Mouse (Mus musculus) 416B (cell line): ENCODE measurements around the gene Cxcl17.
A peak's percentile ranks its signal among the peaks of the same experiment; 100 is the strongest.
"Not testable (repeated sequence)": the region's sequence is repeated elsewhere in the genome, so short reads cannot be mapped to it uniquely, and the experiment has no call there.

Experiments
- DNase-seq: peaks from one replicate; pipeline ENCODE4 v3.0.0; 2011; ENCODE audit warnings: low read depth

Gene Cxcl17

DNA sequence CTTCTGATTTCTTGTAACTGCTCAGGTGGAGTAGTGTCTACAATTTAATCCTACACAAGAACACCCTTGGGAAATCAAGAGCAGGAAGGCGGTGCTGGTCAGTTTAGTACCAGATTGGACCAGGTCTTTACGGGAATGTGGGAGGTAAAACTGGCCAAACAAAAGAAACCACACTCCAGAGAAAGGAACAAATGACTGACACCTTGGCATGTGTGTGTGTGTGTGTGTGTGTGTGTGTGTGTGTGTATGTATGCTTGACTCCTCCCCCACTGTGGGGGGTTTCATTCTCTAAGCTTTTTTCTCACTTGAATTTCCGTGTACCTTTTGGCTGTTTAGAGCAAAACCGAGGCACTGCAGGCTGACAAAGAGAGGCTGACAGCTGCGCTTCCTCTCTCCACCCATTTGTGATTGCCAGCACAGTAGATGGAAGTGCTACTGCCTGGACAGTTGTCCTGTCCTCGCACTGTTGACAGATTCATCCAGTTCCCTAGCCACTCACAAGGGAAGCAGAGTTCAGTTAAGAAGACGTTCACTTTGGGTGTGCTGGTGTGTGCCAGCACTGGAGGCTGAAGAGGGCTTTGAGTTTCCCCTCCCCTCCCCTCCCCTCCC is at the start of gene Cxcl17:
Gene Cxcl17 (minus strand): TSS at position 54 of the 609 bp plus-strand sequence.
- no peak for DNase-seq

DNA sequence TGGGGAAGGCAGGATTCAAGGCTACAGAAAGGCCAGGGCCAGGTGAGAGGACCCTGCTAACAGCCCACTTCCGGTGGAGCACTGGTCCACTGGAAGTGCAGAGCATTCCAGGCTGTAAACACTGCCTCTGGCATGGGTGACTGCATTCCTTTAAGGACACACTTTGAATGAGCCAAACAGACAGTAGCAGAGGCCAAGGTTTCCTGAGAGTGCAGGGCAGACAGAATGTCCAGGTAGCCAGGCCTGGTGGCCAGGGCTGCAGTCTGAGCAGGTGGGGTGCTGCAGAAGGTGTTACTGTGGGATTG is 49.3 kb upstream of the Cxcl17 start:
- not testable (repeated sequence) for DNase-seq

DNA sequence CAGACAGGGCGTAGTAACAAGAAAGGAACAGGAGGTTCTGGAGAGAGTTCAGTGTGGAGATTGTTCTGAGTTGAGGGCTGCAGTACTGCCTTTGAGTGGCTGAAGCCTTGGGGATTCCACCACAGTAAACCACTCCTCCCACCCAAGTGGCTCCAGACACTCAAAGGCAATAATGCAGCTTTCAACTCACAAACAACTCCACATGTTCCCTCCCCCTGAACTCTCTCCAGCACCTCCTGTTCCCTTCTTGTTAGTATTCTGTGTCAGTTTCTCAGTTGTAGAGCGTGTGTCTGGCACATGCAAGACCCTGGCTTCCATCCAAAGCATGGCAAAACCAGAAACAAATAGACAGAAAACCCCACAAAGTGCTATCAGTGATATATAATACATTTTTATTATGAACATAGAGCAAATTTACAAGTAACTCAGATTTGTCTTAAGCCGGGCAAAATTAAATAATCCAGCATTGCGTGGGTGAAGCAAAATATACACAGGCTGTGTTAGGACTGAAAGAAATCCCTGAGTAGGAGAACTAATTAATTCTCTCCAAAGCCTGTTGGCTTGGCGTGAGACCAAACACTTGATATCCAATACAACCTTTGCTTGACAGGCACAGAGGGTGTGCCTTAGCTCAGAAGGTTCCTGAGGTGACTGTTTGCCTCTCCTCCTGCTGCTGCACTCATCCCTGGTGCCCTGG is 48.8 kb upstream of the Cxcl17 start:
- not testable (repeated sequence) for DNase-seq

DNA sequence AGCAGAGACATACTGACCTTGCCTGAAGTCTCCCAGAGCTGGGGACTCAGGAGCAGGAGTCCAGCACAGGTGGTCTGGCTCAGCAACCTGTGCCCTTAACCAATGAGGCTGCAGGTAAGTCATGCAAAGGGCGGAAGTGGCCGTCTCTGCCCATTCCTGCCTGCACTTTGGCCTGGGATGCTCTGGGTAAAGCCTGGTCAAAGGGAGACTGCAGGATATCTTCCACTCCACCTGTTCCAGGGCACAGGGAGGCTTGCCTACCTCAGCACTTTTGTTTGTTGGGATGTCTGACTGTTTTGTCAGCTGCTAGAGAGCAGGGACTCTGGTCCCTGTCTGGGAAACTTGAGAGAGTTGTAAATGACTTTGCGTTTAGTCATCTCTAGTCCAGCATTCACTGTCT is 39.4 kb upstream of the Cxcl17 start:
- no peak for DNase-seq

DNA sequence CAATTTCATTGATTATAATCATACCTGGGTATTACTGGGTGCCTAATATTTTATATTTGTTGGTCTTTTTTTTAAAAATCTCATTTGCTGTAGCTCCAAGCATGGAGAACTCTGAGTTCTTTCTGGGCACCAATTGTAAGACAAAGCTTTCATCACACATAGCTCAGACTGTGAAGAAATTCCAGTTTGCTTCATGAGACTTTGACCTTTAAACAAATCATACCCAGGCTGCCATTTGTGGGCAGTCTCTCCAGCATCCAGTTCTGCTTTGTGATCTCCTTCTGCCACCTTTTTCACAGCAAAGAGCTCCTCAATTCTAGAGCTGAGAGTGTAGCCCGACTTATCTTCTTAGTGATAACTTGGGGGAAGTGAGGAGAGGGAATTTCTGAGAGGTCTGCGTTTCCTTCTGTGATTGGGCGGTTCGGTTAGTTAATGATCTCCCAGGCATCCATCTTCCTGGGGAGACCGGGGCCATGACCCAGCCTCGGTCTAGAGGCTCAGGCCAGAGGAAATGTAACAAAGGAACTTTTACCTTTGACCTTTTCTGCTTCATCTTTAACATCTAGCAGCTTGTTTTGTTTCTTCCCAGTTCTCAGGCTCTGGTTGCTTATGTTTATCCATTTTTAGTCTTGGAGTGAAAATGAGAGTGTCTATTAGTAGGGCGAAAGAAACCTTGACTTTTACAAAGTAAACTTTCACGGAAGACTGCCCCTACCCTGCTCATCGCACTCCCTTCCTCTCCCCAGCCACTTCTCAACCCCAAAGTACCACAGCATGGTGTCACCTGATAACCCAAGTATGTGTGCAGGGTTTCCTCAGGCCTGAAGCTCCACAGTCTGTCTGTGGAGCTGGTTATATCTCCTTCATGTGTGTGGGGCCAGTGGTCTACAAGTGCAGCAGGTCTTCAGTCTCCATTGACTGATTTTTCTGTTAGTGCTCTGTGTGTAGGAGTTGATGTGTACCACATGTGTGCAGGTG is 37.5 kb upstream of the Cxcl17 start:
- DNase-seq, result no peak

DNA sequence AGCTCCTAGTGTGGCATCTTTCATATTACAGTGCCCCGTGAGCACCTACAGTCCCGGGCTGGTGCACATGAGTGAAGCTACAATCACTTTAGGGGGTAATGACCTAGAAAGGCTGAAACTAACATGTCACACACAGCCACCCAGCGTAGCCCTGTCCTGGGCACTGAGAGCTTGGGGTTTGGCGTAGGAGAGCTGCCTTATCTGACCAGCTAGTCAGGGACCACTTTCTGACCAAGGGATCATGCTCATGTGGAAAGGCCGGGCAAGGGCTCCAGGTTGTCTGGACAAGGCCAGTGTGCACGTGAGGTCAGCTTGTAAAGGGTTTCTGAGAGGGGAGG is 28.1 kb upstream of the Cxcl17 start:
- DNase-seq, result no peak

DNA sequence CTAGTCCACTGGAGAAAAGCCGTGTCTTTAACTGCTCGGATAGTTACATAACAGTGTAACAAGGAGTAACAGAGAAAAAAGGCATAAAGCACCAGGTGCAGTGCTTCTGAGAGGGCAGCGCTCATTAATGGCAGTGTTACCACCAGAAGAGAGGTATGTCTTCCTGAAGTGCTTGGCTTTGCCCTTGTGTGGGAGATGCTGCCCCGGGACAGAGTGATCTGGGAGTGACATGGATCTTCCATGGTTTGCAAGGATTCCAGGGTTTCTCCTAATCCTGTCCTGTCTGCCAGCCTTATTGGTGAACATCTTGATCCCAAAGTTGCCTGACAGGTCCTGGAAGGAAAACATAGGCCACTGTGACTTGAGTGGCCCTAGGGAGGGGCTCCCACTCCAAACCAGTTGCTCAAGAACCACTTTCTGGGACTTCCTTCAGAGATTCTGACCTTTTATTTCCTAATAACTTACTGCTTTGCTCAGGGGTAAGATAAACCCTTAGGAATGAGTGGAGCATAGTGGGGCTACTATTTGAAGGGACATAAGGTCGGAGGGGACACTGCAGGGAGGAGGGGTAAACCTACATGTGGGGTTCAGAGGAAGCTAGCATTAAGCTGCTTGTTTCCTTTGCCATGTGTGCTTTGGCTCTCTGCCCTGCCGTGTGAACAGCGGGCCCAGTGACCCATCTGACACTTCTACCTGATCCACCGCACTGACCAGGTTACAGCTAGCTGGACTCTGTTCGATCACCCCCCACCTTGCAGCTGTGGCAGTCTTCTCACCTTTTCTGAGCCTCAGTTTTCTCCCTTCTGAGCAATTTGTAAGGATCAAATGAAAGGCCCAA is 27.5 kb upstream of the Cxcl17 start:
- no peak for DNase-seq

DNA sequence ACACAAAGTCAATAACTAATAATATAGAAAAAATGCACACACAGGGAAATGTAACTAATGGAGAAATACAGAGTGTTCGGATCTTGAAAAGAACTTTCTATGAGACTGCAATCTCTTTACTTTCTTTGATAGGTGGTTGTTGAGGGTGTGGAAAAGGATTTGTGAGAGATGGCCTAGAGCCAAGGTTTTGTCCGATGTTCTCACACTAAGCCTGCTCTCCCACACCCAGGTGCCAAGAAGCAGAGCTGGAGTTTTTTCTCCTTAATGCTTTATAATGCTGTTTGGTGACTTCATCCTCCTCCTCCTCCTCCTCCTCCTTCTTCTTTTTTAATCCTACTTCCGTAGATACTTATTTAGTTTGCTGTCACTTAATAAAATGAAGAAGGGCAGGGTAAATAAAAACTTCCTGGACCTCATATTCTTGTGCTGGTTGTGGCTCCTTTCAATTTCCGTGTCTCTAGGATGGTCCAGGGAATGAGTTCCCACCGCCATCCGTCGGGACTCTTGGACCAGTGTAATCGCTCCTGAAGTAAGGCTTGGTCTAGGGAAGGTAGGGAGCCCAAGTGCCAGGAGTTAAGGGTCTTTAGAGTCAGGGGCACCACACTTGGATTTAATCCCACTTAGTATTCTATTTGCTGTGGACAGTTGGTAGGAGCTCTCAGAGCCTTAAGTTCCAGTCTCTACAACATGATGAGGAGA is 26.6 kb upstream of the Cxcl17 start:
- DNase-seq, result no peak

DNA sequence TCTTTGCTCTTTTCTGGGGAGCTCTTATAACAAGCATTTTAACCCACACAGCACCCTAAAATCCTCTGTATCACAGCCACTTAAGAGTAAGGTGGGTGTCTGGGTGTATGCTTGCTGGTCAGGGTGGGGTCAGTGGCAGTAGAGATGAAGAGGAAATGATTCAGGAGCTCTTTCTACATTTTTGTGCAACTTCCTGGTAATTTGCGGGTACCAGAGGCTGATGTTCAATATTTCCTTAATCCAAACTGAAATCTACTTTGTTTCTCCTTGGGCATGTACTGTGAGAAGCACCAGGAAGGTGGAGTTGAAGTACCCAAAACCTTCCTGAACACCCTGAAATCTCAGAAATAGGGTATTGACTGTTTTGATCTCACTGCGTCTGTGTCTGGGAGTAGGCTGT is 24.0 kb upstream of the Cxcl17 start:
- DNase-seq, result peak; percentile 62

DNA sequence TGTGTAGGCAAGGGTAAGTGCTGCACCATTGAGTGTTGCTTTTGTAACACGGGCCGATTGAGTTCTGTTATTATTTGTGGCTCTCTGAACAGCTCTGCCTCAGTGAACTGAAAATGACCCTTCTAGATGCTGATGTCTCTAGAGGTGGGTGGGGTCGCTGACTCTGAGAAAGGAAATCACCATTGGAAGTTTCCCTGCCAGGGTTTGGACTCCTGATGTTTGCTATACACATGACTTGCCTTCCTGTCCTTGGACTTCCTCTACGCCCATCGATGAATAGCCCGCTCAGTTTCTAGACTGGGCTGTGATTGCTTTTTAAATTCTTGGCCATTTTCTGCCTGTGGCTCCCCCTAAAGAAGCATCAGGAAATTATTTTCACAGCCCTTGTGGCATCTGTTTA is 23.5 kb upstream of the Cxcl17 start:
- DNase-seq, result no peak

DNA sequence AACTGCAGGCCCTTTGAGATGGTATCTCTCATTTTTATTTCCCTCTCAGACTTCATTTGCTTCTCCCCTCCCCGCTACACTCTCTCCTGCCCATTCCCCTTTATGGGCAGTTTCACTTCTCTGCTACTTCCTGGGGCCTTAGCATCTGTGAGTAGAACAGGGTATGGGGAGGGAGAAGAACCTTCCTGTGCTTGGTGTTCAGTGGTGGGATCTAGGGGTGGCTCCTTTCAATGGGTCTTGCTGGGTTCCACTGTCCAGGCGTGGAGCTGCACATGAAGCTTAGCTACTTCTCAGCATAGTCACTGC is 22.8 kb upstream of the Cxcl17 start:
- no peak for DNase-seq

DNA sequence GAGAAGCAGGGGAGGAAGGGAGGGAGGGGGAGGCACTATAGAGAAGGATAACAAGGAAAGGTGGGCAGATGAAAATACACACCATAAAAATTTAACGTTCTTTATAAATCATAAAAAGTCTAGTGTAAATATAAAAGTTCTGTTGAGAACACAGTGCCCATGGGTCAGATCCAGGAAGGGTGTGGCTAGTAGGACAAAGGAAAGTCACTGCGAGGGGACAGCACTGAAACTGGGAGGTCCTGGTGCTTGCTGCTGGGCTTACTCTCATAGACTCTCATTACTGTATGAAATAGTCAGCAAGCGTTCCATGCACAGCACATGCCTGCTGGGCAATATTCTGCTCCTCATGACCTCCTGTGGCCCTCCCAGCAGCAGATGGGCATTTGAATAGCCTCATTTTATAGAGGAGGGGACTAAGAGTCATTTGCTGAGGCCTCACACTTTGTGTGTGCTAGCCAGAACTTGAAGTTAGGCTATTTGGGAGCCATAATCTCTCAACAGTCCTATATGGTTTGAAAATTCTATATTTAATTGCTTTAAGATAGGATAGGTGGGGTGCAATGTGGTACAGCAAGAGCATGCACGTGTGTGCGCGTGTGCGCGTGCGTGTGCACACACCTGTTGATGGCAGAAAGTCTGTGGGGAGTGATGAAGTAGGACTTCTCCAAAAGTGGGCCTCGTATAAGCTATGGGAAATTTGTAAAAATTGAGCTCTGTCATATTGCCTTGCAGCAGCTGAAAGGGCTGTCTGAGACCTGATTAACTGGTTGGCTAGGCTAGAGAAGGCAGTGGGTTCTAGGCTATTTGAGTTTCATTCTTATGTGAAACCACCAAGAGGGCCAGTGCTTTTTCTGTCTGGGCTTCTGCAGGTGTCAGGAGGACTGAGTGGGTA is 22.2 kb upstream of the Cxcl17 start:
- DNase-seq, result no peak

DNA sequence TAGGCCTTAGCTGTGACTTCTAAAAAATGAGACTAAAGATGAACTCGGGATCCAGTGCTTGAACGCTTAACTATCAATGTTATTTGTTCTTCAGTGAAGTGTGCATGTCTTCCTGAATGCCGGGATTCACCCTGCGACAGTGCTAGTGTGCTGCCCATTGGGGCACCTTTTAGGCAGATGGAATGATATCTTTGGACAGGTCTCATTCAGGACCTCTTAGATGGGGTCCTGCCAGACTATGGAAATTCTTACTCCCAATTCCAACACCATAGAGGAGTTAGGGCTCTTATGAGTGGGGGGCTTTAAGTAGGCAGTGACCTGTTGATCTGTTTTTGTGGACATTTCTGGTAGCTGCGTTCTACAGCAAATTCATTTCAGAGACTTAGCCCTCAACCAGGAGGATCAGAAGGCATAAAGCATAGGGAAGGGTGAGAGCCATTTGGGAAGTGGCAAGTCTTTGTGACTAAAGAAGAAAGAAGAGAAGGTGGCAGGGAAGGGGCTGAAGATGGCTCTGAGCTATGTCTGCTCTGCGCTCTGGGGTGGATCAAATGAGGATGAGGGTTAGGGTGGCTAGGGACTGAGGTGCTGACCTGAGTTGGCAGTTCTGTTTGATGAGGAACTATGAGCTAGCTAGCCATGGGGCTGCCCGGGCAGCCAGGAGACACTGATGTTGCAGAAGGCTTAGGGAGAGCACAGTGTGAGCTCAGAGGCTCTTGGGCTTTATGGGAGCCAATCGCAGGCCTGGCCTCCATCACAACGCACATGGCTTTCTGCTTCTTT is 21.3 kb upstream of the Cxcl17 start:
- DNase-seq, result no peak

DNA sequence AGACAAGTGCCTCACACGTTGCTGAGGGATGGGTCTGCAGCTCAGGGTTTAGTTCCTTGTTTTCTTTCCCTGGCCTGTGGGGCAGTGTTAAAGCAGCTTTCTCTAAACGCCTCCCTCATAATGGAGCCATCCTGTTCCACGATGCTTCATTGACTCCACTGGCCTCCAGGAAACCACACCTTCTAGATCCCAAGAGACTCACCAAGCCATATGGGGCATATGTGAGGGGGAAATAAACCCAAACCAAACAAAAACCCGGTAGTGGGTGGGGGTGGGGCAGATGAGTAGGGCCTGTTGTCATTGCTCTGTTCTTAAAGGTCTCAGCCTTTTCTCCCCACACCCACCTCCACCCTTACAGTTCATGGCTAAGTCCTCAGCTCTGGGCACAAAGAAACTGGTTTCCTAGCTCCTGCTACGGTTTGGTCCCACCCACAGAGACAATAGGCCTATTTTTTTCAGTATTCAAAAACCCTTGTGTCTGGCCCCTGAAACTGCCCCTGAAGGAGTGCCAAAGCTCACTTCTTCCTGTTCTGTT is 20.4 kb upstream of the Cxcl17 start:
- DNase-seq, result no peak

DNA sequence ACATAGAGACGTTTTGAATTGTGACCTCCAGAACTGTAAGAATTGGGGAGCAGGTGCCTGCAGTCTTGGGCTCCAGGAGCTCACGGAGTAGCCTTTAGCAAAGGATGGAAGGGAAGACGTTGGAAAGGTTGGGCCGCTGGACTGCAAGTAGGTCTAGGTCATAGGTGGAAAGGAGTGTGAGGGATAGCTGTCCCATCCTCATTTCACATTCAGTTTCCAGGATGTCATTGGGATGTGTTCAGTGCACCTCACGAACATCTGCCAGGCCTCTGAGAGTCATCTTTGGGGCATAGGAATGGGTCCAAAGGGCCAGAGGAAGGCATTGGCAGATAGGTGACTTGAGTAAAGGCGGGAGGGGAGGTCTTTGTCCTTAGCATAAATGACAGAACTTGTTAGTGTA is 19.7 kb upstream of the Cxcl17 start:
- no peak for DNase-seq

DNA sequence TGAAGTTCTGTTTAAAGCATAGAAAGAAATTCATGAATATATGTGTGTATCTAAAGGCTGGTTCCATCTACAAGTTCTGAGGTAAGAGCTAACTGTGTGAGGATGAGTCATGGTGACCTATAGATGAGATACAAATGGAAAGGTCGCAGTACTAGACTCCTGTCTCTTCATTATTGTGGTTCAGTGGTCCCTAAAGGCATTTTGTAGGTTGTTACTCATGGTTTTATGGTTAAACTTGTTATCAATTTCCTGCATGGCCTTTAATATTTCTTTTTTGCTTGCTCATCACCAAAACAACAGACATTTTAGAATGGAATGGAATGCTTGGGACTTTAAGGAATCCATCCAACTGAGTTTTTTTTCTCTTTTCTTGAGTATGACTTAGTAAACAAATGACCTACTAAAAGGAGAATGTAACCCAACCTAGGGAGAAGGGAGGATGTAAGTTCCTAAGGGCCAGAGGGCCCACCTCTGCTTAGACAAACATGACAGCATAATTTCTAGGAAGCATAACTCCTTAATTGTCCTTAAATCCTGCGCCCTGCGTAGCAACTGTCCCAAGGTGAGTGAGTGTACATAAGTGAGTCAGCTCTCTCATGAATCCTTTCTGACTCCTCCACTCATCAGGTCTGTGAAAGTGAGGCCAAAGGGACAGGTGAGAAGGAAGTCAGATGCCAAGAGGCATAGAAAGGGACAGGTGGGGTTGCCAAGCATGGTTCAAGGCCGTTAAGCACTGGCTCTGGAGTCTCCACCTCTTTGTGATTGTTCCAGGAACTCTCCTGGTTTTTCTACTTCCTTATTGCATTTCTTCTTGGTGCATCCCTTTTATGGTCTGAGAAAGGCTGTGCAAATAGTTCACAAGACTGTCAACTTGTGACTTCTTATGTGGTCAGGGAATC is 17.4 kb upstream of the Cxcl17 start:
- peak; percentile 67 for DNase-seq

DNA sequence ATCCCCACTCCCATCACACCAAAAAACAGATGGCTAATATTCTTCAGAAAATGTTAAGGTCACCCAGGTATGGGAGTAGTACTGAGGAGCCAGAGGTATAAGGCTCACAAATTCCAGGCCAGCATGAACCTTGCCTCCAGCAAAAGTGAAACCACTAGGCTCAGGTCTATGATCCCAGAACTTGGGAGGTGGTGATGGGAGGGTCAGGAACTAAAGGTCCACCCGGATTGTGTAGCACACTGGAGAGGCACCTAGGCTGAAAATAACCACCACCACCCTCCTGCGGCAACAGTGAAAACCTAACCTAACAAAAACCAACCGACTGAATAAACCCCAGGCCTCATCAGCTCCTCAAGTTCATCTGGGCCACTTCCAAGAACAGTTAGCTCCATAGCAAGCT is 15.6 kb upstream of the Cxcl17 start:
- no peak for DNase-seq

DNA sequence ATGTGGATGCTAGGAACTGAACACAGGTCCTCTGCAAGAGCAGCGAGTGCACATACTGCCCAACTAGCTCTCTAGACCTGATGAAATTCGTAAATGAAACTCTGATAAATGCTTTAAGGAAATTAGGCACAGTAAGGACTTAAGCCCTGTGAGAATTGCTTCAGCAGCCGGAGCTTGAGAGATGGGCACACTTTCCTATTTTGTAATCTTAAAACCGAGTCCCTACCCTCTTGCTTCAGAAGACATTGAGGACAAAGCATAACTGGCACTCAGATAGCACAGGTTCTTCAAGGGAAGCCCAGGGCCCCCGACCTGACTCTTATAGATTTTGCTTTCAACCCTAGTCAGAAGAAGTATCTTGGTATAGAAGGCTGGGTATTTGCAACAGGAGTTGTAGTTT is 14.5 kb upstream of the Cxcl17 start:
- DNase-seq, result peak; percentile 69

DNA sequence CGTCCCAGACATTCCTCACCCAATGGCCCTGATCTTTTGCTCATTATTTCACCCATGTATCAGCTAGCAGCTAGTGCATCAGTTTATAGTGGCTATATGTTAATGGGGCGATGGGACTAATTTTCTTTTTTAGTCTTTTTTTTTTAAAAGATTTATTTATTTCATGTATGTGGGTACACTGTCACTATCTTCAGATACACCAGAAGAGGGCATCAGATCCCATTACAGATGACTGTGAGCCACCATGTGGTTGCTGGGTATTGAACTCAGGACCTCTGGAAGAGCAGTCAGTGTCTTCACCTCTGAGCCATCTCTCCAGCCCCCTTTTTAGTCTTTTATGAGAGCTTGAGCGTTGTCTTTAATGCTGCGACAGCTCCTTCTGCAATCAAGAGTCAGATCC is 13.7 kb upstream of the Cxcl17 start:
- DNase-seq, result not testable (repeated sequence)
